Mouse (Mus musculus) erythroblast, adult 5-6 weeks (primary cell): ENCODE results near the gene Bnc1. TPM values are rescaled to one million over a fixed set of nuclear protein-coding genes. Genes with fewer than 3 reads are reported as not detected.

Source experiments
- total RNA-seq, 2 experiments: library from RNA; stranded (forward) in 1 of 2; stranded (reverse) in 1 of 2; fragments of 150-400 nt in 1 of 2; fragments of 200-764, 138-1000 nt in 1 of 2; gene quantifications; 2 replicates each; pipeline versions ENCODE4 v1.2.3 to v1.2.4; 2015 to 2017; ENCODE audit warnings: low replicate concordance in 2 of 2

Gene Bnc1
- total RNA-seq, 2 experiments from 2014 or later: not detected

Other genes starting within 250 kb of the Bnc1 start
- gene Ramac, start 229.4 kb downstream of the Bnc1 start, total RNA-seq (2015; ENCODE audit: low replicate concordance): 66.9 and 73.1 TPM in 2 replicates
- 76.3 and 79.9 TPM in 2 replicates for gene Ramac, start 229.4 kb downstream of the Bnc1 start, total RNA-seq (2017; ENCODE audit: low replicate concordance)
- 29.3 TPM in 1 of 2 replicates, not detected in the other for gene 3110040N11Rik, start 202.8 kb downstream of the Bnc1 start, total RNA-seq (2015; ENCODE audit: low replicate concordance)
- gene 3110040N11Rik, start 202.8 kb downstream of the Bnc1 start, total RNA-seq (2017; ENCODE audit: low replicate concordance): 0.51 and 28.7 TPM in 2 replicates
- gene Btbd1, start 162.9 kb downstream of the Bnc1 start, total RNA-seq (2015; ENCODE audit: low replicate concordance): 12.7 and 16.9 TPM in 2 replicates
- 23.1 and 39.8 TPM in 2 replicates for gene Btbd1, start 162.9 kb downstream of the Bnc1 start, total RNA-seq (2017; ENCODE audit: low replicate concordance)
- not detected in 2 replicates for gene Gm10160, start 136.5 kb downstream of the Bnc1 start, total RNA-seq (2015; ENCODE audit: low replicate concordance)
- not detected in 2 replicates for gene Gm10160, start 136.5 kb downstream of the Bnc1 start, total RNA-seq (2017; ENCODE audit: low replicate concordance)
- 35.3 and 48.8 TPM in 2 replicates for gene Tm6sf1, start 133.3 kb downstream of the Bnc1 start, total RNA-seq (2015; ENCODE audit: low replicate concordance)
- 37.1 and 44.6 TPM in 2 replicates for gene Tm6sf1, start 133.3 kb downstream of the Bnc1 start, total RNA-seq (2017; ENCODE audit: low replicate concordance)
- not detected in 2 replicates for gene Hdgfl3, start 57.8 kb downstream of the Bnc1 start, total RNA-seq (2015; ENCODE audit: low replicate concordance)
- gene Hdgfl3, start 57.8 kb downstream of the Bnc1 start, total RNA-seq (2017; ENCODE audit: low replicate concordance): 0.28 TPM in 1 of 2 replicates, not detected in the other
- gene Sh3gl3, start 181.5 kb upstream of the Bnc1 start, total RNA-seq (2015; ENCODE audit: low replicate concordance): not detected in 2 replicates
- not detected in 2 replicates for gene Sh3gl3, start 181.5 kb upstream of the Bnc1 start, total RNA-seq (2017; ENCODE audit: low replicate concordance)